Mouse (Mus musculus) lung, postnatal 4 days (tissue): Measurements from ENCODE around the gene Gnat1.
A peak's percentile ranks its signal among the peaks of the same experiment; 100 is the strongest.

Experiments
- DNase-seq, 2 experiments: peaks; one replicate each; pipeline ENCODE4 v3.0.0; 2021

The Gnat1 gene

DNA sequence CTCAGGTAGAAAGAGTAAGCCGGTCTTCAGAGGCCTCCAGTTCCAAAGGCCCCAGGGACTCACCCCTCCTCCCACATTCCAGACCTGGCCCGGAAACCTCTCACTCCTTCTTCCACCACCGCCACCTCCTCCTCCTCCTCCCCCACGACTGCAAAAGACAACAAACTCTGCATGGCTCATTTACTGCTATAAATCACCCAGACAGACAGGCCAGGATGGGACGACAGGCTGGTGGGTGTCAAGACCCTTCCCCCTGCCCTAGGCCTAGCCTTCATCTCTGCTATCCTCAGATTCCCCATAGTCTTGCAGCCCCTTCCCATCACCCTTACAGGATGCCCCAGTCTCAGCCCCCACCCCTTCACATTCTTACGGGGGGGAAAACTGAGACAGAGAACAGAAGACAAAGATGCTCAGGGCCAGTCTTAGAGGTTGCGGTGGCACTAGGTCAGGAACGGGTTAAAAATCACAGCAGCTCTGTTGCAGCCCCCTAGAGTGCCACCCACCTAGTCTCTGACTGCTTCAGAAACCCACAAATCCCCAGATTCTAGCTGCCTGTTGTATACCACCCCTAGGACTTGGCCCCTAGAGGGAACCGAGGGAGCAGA lies 20.0 kb upstream of the Gnat1 start:
- peak in 1 of 2 experiments; percentile 56 for DNase-seq

DNA sequence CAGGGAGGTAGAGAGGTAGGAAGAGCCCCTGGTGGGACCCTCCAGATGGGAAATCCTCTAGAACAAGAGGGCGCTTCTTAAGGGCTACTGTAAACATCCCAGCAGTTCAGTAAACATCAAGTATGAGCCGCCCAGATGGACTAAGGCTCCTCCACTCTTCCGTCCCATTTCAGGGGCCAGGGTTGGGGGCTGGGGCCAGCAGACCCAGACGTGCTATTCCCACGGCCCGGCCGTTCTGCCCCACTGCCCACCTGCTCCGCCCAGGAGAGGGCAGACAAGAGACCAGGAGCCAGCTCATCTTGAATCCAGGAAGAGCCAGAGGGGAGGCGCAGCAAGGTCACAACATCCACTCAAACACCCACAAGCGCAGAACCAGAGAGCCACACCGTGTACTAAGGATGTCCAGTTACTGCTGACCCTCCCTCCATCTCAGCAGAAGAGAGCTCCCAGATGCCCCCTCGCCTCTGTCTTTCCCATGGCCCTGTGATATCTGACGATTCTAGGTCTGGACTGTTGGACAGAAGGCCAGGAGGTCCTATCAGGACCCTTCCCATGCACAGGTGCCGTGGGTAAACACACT lies 19.2 kb upstream of the Gnat1 start:
- peak; percentile 65 to 81 for DNase-seq

DNA sequence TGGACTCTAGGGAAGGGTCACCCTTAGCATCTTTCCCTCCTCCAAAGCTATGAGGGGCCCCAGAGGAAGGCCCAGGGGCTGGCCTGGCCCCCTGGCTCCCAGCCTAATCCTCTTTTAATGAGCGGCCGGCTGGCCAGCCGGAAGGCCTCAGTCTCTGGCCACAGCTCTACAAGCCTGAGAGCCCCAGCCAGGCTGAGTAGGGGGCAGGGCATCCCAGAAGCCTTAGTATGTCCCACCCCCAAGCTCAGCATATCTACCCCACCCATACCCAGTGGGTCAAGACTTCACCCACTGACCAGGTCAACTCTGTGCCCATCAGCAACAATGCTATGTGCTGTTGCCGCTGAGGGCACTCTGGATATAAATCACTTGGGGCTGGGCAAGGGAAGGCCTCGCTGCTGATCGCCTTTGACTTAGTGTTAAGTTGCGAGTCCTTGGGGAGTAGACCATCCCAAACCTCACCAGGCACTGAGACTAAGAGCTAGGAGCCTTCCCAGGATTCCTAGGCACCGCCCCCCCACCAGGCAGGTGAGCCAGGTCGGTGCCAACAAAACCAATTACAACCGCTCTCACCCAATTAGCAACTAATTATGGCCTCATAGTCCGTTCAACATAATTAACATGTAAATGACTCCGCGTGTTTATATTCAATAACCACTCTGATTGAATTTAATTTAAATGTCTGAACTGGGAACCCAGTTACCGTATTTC lies 18.5 kb upstream of the Gnat1 start:
- peak; percentile 53 to 78 for DNase-seq

- DNase-seq: peak; percentile 60 to 76
Observed at GRCm38 (mm10) chr9:107696845-107697610, 17.5 kb upstream of the Gnat1 start.

- DNase-seq: no peak
Observed at GRCm38 (mm10) chr9:107696106-107696479, 16.6 kb upstream of the Gnat1 start.

DNA sequence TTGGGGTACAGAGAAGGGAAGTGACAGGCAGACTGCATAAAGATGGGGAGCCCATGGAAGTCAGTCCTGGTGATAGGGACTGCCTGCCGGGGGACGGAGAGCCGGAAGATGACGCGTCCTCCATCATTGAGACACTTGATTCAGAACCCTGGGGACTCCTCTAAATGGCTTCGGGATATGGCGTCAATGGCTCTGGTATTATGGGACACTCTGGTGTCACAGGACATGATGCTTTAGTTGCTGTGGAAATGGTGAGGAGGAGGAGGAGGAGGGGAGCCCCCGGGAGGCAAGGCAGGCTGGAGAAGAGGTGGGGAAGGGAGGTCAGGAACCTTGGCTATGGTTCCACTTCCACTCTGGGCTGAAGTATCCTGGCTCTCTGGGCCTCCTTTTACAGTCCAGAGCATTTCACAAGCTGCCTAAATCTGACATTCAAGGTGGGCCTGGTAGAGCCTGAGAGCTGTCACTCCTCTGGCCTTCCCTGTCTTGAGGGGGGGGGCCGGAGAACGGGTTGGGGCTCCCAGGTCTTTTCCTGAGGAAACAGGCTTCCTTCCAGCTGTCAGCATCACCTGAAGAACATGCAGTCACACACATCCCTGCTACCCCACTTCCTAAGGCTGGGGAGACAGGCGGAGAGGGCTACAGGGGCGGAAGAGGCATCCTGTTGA lies 16.1 kb upstream of the Gnat1 start:
- DNase-seq: no peak

- peak; percentile 59 to 73 for DNase-seq
Observed at GRCm38 (mm10) chr9:107694627-107695026, 15.1 kb upstream of the Gnat1 start.

DNA sequence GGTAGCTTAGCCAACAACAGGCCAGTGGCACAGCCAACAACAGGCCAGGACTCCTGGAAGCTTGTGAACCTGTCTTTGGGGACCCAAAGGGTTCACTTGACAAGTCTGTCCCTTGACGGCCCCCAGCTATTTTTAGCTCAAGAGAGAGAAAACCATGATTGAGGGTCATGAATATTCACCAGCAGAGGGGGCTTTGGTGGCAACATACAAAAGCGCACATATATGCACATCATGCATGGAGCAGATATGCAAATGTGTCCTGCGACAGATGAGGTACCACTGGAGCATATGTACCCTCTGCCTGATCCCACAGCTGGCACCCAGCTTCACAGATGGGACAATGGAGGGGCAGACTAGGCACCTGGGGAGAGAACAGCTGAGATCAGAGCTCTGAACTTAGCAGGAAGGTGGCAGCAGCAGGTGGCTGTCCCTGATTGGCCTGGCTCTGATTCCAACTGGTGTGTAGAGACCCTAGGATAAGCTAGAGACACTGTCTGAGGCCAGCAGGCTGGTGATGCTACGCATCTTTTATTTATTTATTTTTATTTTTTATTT lies 14.0 kb upstream of the Gnat1 start:
- no peak for DNase-seq

DNA sequence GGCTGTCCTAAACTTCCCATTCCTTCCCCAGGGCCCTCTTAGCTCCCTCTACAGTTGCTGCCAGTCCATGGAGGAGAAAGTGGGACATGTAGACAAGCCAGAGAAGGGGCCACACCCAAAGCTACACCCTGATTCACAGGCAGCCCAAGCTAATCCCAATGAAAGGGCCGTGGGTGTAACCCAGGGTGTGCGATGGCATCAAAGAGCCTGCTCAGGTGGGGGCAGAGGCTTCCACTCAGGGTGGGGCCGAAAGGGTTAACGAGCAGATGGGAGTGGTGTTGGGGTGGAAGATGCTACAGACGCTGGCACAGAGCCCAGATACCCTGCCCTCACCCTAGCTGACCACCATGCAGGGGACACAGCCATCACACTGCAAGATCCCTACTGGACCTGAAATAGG lies 13.3 kb upstream of the Gnat1 start:
- no peak for DNase-seq

DNA sequence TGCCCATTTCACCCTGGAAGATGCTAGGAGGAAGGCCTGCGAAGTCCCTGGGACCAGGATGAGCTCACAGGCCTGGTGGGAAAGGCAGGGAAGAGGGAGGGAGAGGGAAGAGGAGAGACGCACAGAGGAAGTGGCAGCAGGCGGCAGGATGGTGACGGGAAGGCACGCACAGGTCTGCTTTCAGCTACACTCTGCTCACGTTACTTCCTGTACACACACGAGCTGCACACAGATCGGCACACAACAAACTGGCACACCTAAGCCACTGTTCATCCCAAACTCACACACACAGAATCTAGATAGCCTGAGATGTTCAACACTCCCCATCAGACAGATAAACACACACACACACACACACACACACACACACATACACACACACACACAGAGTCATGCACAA lies 10.9 kb upstream of the Gnat1 start:
- DNase-seq: no peak

DNA sequence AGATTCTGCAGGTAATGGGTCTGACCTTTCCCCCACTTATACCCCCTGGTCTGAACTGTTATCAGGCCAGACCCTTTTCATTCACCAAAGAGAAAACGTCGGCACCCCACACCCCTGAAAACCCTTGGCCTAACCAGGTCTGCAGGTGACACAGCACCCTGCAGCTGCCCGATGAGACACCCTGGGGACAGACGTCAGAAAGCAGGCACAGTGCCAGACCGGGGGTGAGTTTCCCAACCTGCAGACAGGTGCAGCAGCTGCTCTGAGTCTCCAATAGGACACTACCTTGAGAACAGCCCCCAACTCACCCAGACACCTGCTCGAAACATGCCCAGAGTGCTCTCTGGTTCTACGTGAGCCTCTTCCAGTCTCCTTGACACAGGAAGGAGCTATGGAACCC lies 9.4 kb upstream of the Gnat1 start:
- DNase-seq: no peak

- no peak for DNase-seq
Observed at GRCm38 (mm10) chr9:107688415-107688814, 8.9 kb upstream of the Gnat1 start.

- DNase-seq: peak; percentile 77 to 79
Observed at GRCm38 (mm10) chr9:107685231-107685981, 5.9 kb upstream of the Gnat1 start.

- peak; percentile 29 to 68 for DNase-seq
Observed at GRCm38 (mm10) chr9:107682405-107682804, 2.9 kb upstream of the Gnat1 start.

GRCm38 (mm10) chr9:107678861-107679260 lies 651 bp downstream of the Gnat1 start:
- no peak for DNase-seq

DNA sequence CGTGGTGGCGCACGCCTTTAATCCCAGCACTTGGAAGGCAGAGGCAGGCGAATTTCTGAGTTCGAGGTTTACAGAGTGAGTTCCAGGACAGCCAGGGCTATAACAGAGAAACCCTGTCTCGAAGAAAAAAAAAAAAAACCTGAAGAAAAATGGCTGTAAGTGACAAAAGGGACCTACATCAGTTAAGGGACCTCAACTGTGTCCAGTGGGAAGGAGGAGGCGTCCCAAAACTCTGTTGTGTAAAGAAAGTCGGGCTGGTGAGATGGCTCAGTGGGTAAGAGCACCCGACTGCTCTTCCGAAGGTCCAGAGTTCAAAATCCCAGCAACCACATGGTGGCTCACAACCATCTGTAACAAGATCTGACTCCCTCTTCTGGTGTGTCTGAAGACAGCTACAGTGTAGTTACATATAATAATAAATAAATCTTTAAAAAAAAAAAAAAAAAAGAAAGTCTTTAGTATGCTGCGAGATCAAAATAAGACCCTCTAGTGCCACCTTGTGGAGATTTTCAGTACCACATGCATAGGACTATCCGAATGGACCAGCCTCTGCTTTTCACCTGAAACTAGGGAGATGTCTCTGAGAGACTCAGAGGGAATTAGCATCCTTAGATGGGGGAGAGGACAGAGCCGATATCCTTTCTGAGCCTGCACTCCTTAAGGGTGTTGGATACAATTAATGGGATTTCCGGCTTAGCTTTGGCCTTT lies 1.5 kb downstream of the Gnat1 start:
- peak in 1 of 2 experiments; percentile 84 for DNase-seq

- peak in 1 of 2 experiments; percentile 56 for DNase-seq
Observed at GRCm38 (mm10) chr9:107677091-107677784, 2.3 kb downstream of the Gnat1 start.

DNA sequence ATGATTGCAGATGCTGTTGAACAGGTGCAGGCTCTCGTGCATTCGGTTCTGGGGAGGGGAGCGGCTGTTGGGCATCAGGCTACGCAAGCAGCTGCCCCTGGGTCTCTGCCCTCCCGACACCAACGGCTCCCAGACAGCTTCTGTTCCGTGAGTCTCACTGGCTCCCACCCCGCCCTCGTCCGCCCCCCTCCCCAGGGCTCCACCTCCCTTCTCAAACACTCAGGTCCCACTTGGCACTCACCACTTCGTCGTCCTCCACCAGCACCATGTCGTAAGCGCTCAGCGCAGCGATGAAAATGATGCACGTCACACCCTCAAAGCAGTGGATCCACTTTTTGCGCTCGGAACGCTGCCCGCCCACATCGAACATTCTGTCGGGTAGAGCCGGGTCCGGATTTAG lies 3.2 kb downstream of the Gnat1 start:
- DNase-seq: peak; percentile 37 to 64

DNA sequence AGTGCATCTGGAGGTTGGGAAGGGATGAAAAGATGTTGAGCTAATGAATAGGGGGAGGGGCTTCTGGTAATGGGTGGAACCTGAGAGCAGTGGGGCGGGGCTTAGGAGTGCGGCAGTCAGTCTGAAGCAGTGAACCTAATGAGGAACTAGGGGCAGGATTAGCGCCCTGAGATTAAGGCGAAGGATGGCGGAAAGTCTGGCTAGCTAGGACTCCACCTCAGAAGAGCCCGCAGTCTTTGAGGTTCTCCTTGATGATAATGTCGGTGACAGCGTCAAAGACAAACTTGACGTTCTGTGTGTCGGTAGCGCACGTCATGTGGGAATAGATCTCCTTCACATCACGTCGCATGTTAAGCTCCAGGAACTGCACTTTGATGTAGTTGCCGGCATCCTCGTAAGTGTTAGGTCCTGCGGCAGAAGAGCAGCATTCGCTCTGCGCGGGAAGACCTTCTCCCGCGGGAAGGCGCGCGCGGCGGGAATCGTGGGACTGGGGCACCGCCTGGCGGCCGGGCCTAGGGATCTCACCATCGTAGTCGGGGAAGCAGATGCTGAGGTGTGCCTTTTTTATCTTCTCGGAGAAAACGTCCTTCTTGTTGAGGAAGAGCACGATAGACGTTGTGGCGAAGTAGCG lies 3.7 kb downstream of the Gnat1 start:
- DNase-seq: peak; percentile 80 to 85
